Mouse (Mus musculus) ovary, postnatal 14 days (tissue): ENCODE measurements around the gene Rnf185.
A peak's percentile ranks its signal among the peaks of the same experiment; 100 is the strongest.

Experiments
- DNase-seq: peaks from one replicate; pipeline ENCODE4 v3.0.0; 2022; ENCODE audit warnings: low spot score

Gene Rnf185

DNA sequence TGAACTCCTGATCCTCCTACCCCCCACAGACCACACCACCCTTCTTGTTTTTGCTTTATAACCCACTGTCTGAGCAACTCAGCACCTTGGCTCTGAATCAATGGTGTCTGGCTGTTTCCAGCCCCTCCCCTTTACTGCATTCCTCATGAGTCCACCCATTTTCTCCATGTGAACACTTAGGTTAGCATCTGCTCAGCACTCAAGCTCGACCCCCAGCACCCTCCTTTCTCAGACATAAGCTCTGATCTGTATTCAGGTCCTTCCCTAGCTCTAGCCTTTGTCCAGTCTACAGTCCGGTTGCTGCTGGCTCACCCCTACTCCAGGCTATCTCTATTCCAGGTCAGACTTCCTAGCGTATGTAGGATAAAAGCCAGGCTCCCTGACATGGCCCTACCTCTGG is 56.1 kb downstream of the Rnf185 start:
- DNase-seq = no peak

DNA sequence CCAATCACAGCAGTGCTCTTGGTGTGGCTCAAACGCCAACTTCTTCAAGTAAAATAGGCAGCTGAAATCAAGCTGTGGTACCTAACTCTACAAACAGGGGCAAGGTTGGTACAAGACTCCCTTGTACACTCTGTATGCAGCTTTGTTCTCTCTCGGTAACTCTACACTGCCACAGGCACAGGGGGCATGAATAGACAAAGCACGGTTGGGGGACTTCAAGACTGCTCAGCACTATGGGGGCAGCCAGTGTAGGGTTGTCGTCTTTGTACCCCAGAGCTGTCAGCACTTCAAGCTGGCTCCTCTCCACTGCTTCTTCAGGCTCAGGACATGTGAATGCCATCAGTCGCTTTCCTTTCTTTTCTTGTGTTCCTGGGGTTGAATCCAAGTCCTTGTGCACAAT is 57.6 kb downstream of the Rnf185 start:
- no peak for DNase-seq

DNA sequence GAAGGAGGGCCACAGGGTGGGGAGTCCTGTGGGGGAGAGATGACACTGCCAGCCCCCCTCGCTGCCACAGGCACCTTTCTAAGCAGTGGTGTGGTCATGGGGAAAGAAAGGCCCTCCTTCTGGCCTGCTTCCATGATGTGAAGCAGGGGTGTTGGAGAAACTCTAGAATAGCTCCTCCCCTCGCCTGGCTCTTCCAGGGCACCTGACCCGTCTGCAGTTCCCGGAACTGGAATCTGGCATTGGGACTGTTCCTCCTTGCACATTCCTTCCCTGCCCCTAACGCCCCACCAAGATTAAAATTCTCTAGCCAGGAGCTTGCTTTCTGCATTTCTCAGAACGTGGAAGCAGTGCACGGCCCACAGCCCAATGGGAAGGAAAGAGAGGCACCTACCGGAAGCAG is 59.6 kb downstream of the Rnf185 start:
- no peak for DNase-seq

DNA sequence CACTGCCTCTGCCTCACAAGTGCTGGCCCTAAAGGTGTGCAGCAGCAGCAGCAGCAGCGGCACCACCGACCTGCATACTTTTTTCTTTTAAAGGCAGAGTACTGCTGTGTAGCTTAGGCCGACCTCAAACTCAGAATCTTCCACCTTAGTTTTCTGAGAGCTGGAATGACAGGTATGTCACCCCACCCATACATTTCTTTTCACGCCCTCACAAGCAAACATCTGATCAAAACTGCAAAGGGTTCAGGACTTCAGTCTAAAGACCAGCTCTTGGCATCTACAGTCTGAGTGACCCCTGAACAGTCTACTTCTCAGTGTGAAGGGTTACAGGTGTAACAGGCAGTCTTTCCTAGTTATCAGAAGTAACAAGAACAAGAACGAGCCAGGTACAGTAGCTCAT is 61.4 kb downstream of the Rnf185 start:
- DNase-seq = no peak

DNA sequence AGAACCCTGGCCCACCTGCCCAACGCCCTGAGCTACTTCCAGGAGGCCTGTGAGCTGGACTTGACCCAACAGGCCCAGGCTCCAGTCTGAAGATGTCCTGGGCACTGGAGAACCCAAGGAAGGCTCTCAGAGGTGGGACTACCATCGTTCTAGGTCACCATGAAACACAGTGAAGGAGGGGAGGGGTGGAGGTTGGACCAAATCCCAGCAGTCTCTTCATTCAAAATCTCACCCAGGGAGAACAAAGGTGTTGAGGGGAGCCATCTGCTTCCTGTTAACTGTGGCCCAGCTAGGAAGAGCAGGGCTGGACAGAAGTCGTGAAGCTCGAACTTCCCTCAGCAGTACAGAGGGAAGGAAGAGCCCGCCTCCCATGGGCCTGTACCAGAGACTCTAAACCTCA is 62.2 kb downstream of the Rnf185 start:
- DNase-seq = no peak

DNA sequence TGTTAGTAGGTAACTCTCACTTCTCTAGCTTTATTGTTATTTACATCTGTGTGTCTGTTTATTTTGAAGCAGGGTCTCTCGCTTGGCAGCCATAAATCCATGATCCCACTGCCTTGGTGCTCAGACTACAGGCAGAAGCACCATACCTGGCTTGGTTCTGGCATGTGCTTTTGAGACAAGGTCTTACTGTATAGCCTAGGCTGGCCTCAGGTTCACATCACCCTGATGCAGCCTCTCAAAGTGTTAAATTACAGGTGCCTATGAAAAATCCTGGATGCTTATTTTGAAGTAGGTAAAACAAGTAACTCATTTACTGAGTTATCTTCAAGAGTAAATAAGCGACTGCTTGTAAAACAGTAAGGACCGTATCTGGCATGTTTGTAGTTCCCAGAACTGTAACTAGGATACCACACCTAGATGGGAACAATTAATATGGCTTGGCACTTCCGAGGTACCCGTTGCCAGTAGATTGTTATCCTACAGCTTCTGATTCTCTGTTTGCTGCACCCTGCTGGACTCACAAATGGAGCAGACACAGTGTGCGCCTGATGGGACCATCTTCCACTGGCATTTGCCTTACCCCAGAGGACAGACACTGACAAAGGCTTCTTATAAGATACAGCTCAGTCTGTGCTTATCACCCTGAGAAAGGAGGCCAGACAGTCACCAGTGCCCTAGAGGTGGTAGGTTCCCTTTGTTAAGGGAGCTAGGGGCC is 64.5 kb downstream of the Rnf185 start:
- no peak for DNase-seq

DNA sequence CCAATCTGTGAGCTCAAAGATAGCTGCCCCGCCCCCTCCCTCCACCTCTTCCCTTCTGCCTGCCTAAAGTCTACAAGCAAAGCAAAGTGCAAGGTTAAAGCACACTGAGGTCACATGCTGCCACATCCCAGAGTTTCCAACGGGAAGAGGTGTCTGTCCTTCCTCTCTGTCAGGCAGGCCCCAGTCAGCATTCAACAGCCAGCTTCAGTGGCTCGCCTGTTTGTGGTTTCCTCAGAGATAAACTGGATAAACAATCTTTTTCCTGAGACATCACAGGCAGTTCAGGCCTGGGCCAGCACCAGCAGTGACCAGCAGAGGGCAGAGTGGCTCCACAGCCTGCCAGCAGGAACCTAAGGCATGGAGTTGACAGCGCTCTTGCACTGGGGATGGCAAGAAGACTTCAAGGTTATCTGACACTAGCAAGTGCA is 65.2 kb downstream of the Rnf185 start:
- DNase-seq = peak; percentile 85

DNA sequence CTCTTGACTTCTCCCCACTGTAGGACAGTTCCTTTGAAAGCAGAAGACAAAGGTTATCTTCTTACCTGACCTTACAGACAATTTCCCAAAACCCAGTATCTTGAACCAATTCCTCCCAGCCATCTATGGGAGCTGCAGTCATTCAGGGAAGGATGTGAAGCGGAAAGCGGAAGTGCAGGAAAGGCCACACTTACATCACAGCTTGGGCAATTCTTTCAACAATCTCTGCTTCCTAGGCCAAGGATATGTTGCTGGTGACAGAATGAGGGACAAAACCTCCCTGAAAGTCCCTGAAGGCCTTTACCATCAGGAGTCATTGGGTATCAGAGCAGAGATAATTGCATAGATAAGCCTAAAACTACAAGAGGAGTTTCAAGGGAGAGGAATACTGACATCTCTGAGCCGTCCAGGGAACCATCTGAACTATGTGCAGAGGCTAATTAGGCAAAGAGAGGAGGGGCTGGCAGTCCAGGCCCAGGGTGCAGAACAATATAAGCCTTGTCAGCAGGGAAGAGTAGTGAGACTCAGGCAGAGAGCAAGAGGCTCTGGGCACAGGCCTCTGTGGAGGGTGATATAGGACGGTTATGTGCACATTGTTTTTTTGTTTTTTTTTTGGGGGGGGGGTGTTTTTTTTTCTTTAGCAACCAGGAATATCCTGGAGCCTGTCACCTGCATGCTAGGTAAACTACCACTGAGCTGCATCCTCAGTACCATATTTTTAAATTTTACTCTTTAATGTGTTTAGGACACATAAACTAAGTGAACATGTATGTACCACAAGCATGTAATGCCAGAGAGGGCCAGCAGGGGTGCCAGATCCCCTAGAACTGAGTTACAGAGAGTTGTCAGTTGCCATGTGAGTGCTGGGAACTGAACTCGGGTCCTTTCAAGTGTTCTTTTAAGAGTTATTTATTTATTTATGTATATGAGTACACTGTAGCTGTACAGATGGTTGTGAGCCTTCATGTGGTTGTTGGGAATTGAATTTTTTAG is 69.3 kb downstream of the Rnf185 start:
- no peak for DNase-seq

DNA sequence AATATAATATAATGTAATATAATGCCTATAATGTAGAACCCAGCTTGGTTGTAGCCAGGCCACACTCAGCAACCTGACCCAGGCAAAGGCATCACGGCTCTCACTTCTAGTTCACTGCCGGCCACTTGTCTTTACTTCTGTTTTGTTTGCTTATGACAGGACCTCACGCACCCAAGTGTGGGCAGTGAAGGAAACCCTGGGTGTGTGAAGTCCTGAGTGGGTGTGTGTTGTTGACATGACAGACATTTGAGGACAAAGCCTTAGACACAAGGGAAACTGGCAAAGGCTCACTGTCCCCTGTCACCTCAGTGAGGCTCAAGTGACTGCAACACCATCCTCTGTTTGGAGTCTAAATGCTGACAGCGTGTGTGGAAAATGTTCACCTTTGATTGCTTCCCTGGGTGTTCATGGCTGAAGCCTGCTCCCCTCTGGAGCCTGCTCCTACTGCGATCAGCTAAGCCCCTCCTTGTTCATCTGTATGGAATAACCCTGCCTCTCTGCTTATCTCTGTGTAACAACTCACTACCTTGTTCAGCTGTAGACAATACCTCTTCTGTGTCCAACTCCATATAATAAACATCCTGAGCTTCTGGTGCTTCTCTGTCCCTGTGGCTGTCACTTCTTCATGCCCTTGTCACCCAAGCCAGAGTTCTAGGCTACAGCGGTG is 70.9 kb downstream of the Rnf185 start:
- no peak for DNase-seq

DNA sequence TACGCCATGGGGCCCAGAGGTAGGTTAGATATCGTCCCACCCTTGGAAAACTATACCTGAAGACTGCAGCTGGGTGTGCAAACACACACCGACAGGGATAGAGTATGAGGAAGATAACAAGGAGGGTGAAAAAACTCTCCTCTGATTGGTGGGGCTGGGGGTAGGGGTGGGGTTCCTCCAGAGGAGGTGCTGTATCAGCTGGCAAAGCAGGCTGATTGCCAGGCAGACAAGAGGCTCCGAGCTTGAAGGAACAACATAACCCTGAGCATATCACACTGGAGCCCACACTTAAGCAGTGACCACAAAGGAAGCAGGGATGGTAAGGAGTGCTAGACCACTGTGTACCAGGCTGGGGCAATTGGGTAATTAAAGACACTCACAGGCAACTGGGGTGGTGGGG is 72.7 kb downstream of the Rnf185 start:
- DNase-seq = no peak

DNA sequence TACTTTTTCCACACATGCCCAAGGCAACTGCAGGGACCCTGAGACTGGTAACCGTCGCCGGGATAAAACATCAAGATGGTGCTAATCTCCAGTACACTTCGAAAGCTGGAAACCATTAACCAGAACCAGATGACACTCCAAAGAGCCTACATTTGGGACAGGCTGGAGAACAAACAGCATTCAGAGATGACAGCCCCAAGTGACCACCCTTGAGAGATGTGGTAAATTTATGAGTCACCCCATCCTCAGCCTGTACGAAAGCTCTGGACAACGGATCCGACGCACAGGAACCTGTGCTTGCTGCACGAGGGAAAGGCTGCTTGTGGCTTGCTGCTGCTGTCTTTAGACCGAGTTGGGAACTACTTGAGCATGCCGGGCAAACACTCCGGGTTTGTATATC is 77.4 kb downstream of the Rnf185 start:
- DNase-seq = no peak

DNA sequence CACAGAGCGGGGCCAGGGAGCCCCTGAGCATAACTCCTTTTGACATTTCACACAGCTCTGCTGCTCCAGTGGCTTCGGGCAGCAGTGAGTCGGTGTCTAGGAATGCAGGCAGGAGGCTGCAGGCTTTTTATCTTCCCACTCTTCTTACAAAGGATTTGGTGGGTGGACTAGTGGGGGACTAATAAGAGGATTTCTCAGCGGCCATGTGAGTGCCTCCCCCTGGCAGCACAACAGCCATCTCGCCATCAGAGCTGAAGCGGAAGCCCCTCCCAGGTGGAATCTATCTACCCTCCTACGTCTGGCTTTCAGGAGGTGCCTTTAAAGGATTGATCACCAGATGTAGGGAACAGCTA is 77.9 kb downstream of the Rnf185 start:
- no peak for DNase-seq

DNA sequence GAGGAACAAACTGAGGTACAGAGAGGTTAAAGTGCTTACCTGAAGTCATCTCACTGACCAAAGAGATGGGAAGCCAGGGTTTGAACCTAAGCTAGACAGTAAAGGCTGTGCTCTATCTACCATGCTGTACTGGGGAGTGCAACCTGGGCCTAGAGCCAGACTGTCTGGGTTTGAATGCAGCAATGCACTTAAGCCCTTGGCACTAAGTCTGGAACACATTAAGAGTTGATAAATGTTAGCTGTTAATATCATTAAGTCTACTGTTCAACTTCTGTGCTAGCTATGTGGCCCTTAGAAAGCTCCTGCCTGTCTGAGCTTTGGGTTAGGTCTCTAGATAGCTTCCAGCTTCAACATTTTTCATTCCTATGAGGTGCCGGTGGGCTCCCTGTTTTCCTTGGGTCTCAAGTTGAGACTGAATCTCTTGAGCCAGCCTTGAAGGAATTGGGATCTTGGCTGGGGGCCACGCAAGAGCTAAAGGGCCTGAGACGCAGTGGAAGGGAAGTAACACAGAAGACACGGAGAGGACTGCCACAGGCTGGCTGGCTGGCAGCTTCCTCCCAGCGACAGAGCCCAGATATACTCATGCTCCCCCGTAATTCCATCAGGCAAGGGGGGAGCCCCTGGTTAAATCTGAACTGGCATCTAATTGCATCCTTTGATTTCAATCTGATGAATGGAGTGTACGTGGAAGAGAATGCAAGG is 78.4 kb downstream of the Rnf185 start:
- DNase-seq = no peak

DNA sequence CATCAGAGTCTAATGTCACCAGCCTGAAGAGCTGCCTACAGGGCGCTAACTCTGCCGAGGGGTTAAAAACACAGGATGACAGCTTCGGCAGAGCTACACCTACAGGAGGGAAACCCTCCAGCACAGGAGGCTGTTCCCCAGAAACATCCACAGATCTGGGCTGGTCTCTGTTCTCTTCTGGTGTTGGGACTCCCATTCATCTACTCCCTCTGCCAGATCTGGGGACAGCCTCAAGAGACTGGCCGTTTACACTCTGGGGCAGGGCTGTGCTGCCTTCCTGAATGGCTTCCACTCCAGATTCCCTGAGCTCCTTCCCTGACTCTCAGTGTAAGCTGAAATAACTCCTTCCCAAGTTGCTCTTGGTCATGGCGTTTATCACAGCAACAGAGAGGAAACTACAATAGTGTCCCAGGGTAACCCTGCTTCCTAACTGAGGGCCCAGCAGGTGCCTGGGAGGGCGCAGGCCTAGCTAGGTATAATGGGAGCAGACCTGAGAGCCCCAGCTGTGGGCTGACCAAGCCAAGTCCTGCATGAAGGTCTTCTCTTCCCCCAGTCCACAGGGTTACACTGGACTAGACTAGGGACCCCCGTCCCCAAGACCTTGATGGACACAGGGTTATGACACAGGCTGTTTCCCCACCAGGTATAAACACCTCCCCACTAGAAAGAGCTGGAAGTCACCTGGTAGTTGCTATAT is 80.4 kb downstream of the Rnf185 start:
- DNase-seq = no peak

DNA sequence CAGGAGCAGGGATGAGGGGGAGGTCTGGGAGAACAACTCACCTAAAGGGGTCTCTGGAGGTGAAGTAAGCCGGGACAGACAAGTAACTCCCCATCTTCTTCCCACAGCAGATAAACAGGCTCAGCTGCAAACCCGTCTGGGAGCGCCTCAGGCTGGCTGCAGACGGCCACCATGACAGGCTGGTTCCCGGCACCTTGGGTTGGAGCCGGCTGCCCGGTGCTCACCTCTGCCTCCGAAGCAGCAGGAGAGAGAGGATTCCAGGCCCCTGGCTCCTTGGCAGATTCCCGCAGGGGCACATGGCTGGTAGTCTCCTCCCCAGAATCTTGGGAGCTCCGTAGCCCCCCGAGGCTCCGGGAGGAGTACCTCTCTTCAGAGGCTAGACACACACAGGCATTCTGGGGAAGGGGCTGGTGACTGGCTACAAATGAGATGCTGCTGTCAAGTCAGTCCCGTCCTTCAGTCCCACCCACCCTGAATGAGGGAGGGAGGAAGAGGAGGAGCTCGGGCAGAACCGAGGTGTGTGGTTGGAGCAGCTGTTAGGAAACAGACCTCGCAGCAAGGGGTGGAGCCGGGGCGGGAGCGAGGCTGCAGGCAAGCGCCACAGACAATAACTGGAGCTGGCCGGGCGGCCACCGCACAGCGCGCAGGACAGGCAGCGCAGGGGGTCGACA is 81.1 kb downstream of the Rnf185 start:
- DNase-seq = peak; percentile 52

DNA sequence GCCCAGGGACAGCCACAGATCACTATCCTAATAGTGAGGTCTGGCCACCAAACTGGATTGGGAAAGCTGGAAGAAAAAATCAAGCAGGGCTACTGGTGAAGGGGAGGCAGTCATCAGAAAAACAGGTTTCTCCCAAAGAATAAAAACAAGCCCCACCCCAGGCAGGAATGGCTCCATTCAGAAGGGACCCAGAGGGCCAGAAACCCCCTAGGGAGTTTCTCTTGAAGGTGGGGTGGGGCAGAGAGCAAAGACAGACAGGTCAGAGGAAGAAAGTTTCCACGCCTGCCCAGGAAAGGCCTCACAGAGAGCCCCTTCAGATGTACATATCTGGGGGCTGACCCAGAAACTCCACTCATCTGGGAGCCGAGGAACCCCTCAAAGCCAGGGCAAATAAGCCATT is 82.0 kb downstream of the Rnf185 start:
- DNase-seq = no peak

DNA sequence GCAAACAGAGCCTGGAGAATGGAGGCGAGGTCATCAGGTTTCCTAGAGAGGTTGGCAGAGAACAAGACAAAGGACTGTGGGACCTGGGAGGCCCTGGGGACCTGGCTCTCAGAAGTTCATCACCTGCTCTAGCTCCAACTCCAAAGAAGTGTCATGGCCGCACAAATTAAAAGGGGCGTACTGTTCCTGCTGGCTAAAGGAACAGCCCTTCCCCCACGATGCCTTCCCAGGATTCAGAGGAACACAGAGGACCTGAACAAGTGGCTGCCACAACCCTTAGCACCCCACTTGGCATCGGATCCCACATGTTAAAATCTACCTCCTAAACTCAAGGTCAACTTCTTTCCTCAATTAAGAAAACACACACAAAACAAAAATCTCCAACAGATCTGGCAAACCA is 82.7 kb downstream of the Rnf185 start:
- DNase-seq = no peak

DNA sequence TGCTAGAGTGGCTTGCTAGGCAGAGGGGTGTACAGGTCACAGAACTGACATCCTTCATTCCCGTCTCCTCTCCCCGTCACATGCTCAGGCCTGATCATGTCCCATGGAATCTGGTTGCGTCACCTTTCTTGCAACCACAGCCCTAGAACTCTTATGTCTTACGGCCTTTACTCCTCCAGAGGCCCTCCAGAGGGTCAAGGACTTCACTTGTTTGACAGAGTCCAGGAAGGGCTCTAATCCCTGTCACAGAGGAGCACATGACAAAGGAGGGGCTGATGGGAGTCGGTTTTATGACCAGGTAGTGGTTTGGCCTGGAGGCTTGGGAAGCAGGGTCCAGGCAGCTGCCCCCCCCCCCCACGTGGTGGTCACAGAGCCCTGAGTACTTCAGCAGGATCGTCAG is 83.2 kb downstream of the Rnf185 start:
- DNase-seq = no peak

DNA sequence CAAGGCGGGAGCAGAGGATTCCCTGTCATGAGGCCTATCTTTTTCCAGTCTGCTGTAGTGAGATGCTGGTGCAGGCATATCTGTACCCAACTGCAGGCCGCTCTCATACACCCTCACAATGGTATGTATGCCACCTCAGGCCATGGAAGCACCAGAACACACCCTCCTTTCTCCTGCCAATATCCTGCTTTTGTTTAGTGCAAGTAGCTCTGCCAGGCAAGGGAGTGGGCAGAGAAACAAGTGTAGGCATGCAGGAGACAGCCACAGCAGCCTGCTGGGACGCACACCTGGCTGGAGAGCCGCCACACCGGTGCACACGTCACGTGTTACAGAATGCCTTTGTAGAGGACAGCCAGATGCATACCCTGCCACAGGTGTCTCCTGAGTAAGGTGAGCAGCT is 85.8 kb downstream of the Rnf185 start:
- DNase-seq = no peak
